Mouse (Mus musculus) kidney, adult 2 months (tissue): ENCODE results near the gene Il17rd.

Experiments used
- CTCF ChIP-seq: fragments of 200-500 bp; conservative IDR thresholded peaks from 2 replicates; pipeline ENCODE4 v1.5.1; 2011; ENCODE audit warnings: low read depth, mild to moderate bottlenecking, control low read depth, low read length, moderate library complexity, mixed read lengths; ENCODE audit not compliant: insufficient read depth, insufficient read length
- POLR2A ChIP-seq: fragments of 200-500 bp; IDR thresholded peaks from one replicate; pipeline ENCODE4 v1.6.1; 2011; ENCODE audit warnings: low read depth, low read length, control low read depth

DNA sequence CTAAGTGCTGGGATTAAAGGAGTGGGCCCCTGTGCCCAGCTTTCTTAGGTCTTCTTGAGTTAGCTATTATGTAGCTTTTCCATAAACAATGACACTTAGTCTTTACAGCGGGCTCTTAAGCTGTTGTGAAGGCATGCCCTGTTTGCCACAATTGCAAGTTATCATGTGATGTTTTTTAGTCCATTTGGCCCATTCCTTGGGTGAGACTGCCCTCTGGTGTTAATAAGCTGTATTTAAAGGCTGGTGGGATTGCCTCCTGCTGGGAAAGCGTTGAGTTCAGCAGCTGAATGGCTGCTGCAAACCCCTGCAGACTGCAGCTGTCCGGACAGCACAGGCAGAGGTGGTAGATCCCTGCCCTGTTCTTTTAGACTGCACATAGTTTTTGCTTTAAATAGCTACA, 58.0 kb downstream of the Il17rd start:
- TF ChIP-seq CTCF, result peak; percentile 75
- TF ChIP-seq POLR2A, result no peak
